Mouse (Mus musculus) testis, adult 2 months (tissue): ENCODE results near the gene Deup1.

Source experiments
- CTCF ChIP-seq: fragments of 200-500 bp; IDR thresholded peaks from 2 replicates; pipeline ENCODE4 v1.5.1; 2012; ENCODE audit warnings: low read depth, mild to moderate bottlenecking, inconsistent platforms, low read length, moderate library complexity; ENCODE audit not compliant: control insufficient read depth, insufficient read depth, insufficient replicate concordance
- POLR2A ChIP-seq: fragments of 200-500 bp; IDR thresholded peaks from 2 replicates; pipeline ENCODE4 v1.6.1; 2012; ENCODE audit warnings: low read depth, mild to moderate bottlenecking, inconsistent platforms, low read length, moderate library complexity; ENCODE audit not compliant: control insufficient read depth

DNA sequence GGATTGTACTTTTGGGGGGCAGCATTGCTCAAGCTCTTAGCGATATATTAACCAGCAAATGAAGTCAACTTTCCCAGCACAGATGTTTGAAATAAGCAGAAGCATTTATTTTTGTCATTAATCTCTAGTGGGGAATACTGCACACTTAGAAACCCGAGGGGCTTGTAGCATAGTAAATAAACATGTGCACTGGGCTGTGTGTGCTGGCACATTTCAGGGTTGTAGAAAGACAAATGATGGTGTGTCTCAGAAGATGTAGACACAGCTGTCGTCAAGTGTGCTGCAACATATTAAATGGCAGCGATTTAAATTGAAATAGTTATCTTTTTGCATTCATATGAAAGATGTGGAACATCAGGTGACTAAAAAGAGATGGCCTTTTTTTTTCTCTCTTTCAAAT, 31.1 kb downstream of the Deup1 start:
- TF ChIP-seq POLR2A, result no peak
- TF ChIP-seq CTCF, result no peak
